Mouse (Mus musculus) embryonic fibroblast, embryonic 13.5 days (primary cell): Measurements from ENCODE around the gene Pla2r1.

Source experiments
- CTCF ChIP-seq: IDR thresholded peaks from 2 replicates; pipeline ENCODE4 v1.5.1; 2011; ENCODE audit warnings: mild to moderate bottlenecking, control low read depth, low read length, moderate library complexity, borderline replicate concordance; ENCODE audit not compliant: insufficient read depth
- POLR2A ChIP-seq: IDR thresholded peaks from 2 replicates; pipeline ENCODE4 v1.6.1; 2011; ENCODE audit warnings: low read depth, mild to moderate bottlenecking, control low read depth, low read length, moderate library complexity

GRCm38 (mm10) chr2:60443279-60443678 is 109.8 kb downstream of the Pla2r1 start:
- TF ChIP-seq CTCF (no peak), POLR2A (no peak)
